Mouse (Mus musculus) limb, embryonic 15.5 days (tissue): ENCODE results near the gene Exoc3l. TPM values are rescaled to one million over a fixed set of nuclear protein-coding genes. Genes with fewer than 3 reads are reported as not detected.

Experiments
- ATAC-seq: fragments of 200-750 bp; cut with Nextera tagmentation; 2 replicates; pipeline ENCODE4 v1.8.0; 2017; ENCODE audit warnings: low read depth, moderate TSS enrichment; ENCODE audit not compliant: insufficient number of reproducible peaks, low FRiP score, low TSS enrichment
- H3K27ac ChIP-seq: fragments of 300-500 bp; sonication (generic); 2 replicates; pipeline ENCODE4 v1.5.1; 2015; ENCODE audit warnings: moderate library complexity, mild to moderate bottlenecking, inconsistent platforms
- H3K27me3 ChIP-seq: fragments of 300-500 bp; sonication (generic); 2 replicates; pipeline ENCODE4 v1.6.1; 2015; ENCODE audit warnings: inconsistent platforms
- H3K36me3 ChIP-seq: fragments of 300-500 bp; sonication (generic); 2 replicates; pipeline ENCODE4 v1.6.1; 2015; ENCODE audit warnings: inconsistent platforms
- H3K4me1 ChIP-seq: fragments of 300-500 bp; sonication (generic); 2 replicates; pipeline ENCODE4 v1.6.1; 2015; ENCODE audit warnings: inconsistent platforms
- H3K4me2 ChIP-seq: fragments of 300-500 bp; sonication (generic); 2 replicates; pipeline ENCODE4 v1.6.1; 2015; ENCODE audit warnings: mild to moderate bottlenecking, inconsistent platforms
- H3K4me3 ChIP-seq: fragments of 300-500 bp; sonication (generic); 2 replicates; pipeline ENCODE4 v1.5.1; 2015; ENCODE audit warnings: mild to moderate bottlenecking, inconsistent platforms
- H3K9ac ChIP-seq: fragments of 300-500 bp; sonication (generic); 2 replicates; pipeline ENCODE4 v1.6.1; 2015; ENCODE audit warnings: inconsistent platforms
- H3K9me3 ChIP-seq: fragments of 300-500 bp; sonication (generic); 2 replicates; pipeline ENCODE4 v1.6.1; 2016; ENCODE audit warnings: inconsistent platforms
- WGBS: fragments of 180-500 bp; shearing (Covaris S2); methylation state at CpG from one replicate; pipeline ENCODE4 v1.1.7; 2015; 5-methylcytosine and 5-hydroxymethylcytosine counted together
- polyA plus RNA-seq: library from polyadenylated mRNA; unstranded; fragments of >200 nt; fragmentation: Nextera tagmentation; extraction: Ambion mirVana; gene quantifications from 2 replicates; pipeline ENCODE4 v1.2.1, GENCODE M21; 2015

The Exoc3l gene
- polyA plus RNA-seq, 1 experiment from 2014 or later = 9.0 TPM

GRCm38 (mm10) chr8:105275387-105275786 lies 20.5 kb downstream of the Exoc3l start:
- WGBS = 5% methylated on average over 11 of the region's 11 CpGs
- peaks cover 94% of the 10 kb centered on the region for H3K27me3 ChIP-seq
- no peaks in the 10 kb centered on the region for H3K9me3 ChIP-seq
- no peak overlapping the region for H3K27ac ChIP-seq
- ATAC-seq = no peak
- peak overlapping the region; percentile 85; the same call in 1 of the 2 replicates for H3K4me2 ChIP-seq
- peak overlapping the region; percentile 44; the same call in 1 of the 2 replicates for H3K4me3 ChIP-seq
- no peaks in the 10 kb centered on the region for H3K36me3 ChIP-seq
- peaks cover 33% of the 10 kb centered on the region for H3K4me1 ChIP-seq
- no peak overlapping the region for H3K9ac ChIP-seq

- Histone ChIP-seq H3K27me3 (peaks cover 95% of the 10 kb centered on the region), H3K36me3 (no peaks in the 10 kb centered on the region), H3K4me1 (peaks cover 39% of the 10 kb centered on the region), H3K27ac (no peak overlapping the region), H3K9ac (0 out of 2 replicates have a peak overlapping the region, but pooled peaks have one; percentile 4), H3K4me3 (peak overlapping the region; percentile 8; the same call in 1 of the 2 replicates), H3K4me2 (0 out of 2 replicates have a peak overlapping the region, but pooled peaks have one; percentile 83), H3K9me3 (no peaks in the 10 kb centered on the region)
- WGBS = 4% methylated on average over 11 of the region's 11 CpGs
- ATAC-seq = no peak
Measured at GRCm38 (mm10) chr8:105270916-105271186, 25.1 kb downstream of the Exoc3l start.

DNA sequence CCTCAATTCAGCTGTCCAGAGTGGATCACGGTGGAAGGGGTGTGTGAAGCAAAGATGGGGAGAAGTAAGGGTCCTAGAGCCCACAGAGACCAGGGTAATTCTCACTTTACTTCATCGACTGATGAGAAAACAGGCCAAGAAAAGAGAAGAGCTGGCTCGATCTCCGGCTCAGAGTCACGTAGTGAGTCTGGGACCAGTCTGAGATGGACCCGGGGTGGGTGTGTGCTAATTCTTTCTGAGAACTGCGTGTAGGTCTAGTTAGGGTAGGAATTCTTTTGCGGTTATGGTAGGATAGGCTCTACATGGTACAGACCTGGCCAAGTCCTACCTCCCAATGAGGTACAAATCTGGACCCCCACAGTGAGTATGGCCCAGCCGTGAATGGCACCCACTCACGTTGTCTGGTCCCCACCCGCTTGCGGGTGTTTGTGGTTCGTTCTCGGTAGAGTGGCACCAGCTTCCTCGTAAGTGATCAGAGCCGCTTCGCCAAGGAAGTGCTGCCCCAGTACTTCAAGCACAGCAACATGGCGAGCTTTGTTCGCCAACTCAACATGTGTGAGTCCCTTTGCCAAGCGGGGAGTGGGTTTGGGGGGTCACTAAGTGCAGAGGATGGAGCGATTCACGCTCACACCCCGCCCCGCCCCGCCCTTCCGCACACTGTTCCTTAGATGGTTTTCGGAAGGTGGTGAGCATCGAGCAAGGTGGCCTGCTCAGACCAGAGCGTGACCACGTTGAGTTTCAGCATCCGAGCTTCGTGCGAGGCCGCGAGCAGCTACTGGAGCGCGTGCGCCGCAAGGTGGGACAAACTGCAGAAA lies 25.6 kb downstream of the Exoc3l start:
- 4% methylated on average over 39 of the region's 39 CpGs for WGBS
- no peak for ATAC-seq
- Histone ChIP-seq H3K4me3 (peak overlapping the region; percentile 43), H3K9me3 (no peaks in the 10 kb centered on the region), H3K4me1 (peaks cover 38% of the 10 kb centered on the region), H3K27ac (no peak overlapping the region), H3K9ac (0 out of 2 replicates have a peak overlapping the region, but pooled peaks have one; percentile 7), H3K4me2 (peak overlapping the region; percentile 83), H3K36me3 (no peaks in the 10 kb centered on the region), H3K27me3 (peaks cover 93% of the 10 kb centered on the region)

DNA sequence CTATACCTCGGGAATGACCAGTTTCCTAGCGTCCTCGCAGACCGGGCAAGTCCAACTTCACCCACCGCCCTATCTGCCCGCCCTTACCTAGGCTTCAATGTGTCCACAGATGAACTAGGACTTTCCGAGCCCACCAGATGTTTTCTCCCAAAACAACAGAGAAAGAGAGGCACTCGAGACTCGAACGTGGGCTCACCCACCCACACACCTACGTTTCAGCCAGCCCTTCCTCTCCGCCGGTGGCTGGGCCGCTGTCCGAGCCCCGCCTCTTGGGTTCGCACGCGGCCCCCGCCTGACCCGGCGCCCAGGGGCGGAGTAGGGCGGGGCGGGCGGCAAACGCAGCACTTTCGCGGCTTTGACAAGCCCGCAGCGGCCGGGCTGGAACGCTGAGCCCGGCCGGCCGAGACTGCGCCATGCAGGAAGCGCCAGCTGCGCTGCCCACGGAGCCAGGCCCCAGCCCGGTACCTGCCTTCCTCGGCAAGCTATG lies 26.4 kb downstream of the Exoc3l start, which contains the start of gene Hsf4:
Hsf4 (plus strand) TSS at position 341 of the 487 bp plus-strand sequence.
- Histone ChIP-seq H3K4me2 (peak within 1 kb of the TSS; percentile 83), H3K4me1 (peaks cover 42% of the 10 kb centered on the region), H3K4me3 (peak within 1 kb of the TSS; percentile 43), H3K9me3 (no peaks in the 10 kb centered on the region), H3K36me3 (no peaks in the 10 kb centered on the region), H3K27ac (no peak within 1 kb of the TSS), H3K9ac (0 out of 2 replicates have a peak within 1 kb of the TSS, but pooled peaks have one; percentile 7), H3K27me3 (peaks cover 85% of the 10 kb centered on the region)
- 1% methylated on average over 42 of the region's 42 CpGs for WGBS
- ATAC-seq = no peak

DNA sequence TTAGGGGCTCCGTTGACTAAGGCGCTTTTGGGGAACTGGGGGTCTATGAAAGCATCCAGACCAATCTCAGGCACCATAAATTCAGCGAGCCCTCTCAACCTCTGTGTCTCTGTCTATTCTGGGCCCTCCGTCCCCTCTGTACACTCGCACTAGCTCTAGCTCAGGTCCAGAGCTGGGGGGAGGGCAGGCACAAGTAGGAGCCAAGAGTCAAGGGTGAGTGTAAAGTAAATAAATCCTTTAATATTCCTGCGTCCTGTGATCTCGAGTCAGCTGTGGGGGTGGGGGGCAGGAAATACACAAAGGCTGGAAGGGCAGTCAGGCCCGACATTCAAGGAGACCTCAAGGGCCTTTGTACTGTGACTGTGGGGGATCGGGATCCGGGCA lies 26.8 kb downstream of the Exoc3l start:
- no peak overlapping the region for H3K27ac ChIP-seq
- 6% methylated on average over 10 of the region's 10 CpGs for WGBS

DNA sequence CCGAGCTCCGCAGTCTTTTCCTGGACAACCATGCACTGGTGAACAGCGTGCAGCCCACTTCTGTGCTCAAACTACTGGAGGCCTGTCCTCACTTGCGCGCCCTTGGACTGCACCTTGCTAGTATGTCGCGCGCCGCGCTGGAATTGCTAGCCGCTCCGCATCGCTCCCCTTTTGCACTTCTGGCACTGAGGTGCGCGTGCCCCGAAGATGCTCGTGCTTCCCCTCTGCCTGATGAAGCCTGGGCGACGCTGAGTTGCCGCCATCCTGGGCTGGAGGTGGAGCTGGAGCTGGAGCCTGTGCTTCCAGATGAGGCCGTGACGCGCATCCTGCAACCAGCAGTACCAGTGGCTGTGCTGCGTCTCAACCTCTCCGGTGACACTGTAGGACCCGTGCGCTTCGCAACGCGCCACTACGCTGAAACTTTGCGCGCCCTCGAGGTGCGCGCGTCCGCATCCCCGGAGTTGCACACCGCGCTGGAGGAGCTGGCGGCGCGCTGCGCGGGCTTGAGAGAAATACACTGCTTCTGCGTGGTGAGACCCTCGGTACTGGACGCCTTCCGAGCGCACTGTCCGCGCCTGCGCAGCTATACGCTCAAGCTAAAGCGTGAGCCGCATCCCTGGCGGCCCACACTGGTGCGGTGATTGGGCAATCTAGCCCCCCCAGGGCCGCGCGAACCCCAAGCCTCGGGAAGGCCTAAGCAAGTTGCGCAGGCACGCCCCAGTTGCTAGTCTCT lies 27.4 kb downstream of the Exoc3l start:
- peaks cover 47% of the 10 kb centered on the region for H3K4me1 ChIP-seq
- no peak overlapping the region for H3K9ac ChIP-seq

More for the DNA sequence above, 26.8 kb downstream of the Exoc3l start:
- no peak for ATAC-seq
- Histone ChIP-seq H3K27me3 (peaks cover 82% of the 10 kb centered on the region), H3K9ac (no peak overlapping the region), H3K4me1 (peaks cover 43% of the 10 kb centered on the region), H3K9me3 (no peaks in the 10 kb centered on the region), H3K4me3 (peak overlapping the region; percentile 43), H3K36me3 (no peaks in the 10 kb centered on the region), H3K4me2 (peak overlapping the region; percentile 83)

GRCm38 (mm10) chr8:105266775-105267174 lies 29.1 kb downstream of the Exoc3l start:
- 36% methylated on average over 13 of the region's 13 CpGs for WGBS
- Histone ChIP-seq H3K36me3 (no peaks in the 10 kb centered on the region), H3K9me3 (no peaks in the 10 kb centered on the region), H3K27me3 (peaks cover 73% of the 10 kb centered on the region), H3K27ac (no peak overlapping the region), H3K4me2 (no peak overlapping the region), H3K4me3 (no peak overlapping the region), H3K4me1 (peaks cover 46% of the 10 kb centered on the region), H3K9ac (no peak overlapping the region)
- no peak for ATAC-seq

More for the DNA sequence above, 27.4 kb downstream of the Exoc3l start:
- Histone ChIP-seq H3K9me3 (no peaks in the 10 kb centered on the region), H3K4me2 (peak overlapping the region; percentile 83), H3K36me3 (no peaks in the 10 kb centered on the region), H3K4me3 (peak overlapping the region; percentile 43), H3K27ac (no peak overlapping the region), H3K27me3 (peaks cover 83% of the 10 kb centered on the region)
- no peak for ATAC-seq
- WGBS = 2% methylated on average over 65 of the region's 65 CpGs

DNA sequence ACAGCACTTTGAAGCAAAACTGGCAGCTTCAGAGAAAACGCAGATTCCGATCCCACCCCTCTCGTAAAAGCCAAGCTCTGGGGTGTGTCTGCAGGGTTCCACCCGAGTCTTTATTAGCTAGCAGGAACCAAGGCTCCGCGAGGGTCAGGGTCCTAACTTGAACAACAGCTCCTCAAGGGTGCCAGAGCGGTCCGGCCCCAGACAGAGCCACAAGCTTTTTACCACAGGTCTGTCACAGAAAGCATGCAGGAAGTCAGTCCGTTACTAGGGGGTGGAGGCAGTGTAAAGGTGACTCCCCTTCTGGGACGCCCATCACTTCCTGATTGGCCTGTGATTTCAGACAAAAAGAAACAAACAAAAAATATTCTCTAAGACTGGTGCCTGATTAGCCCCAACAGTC lies 30.8 kb downstream of the Exoc3l start:
- no peaks in the 10 kb centered on the region for H3K9me3 ChIP-seq
- H3K4me1 ChIP-seq = peaks cover 38% of the 10 kb centered on the region
- peaks cover 72% of the 10 kb centered on the region for H3K27me3 ChIP-seq
- 5% methylated on average over 10 of the region's 10 CpGs for WGBS
- no peak overlapping the region for H3K27ac ChIP-seq
- peak overlapping the region; percentile 68 for H3K4me3 ChIP-seq
- no peaks in the 10 kb centered on the region for H3K36me3 ChIP-seq
- H3K9ac ChIP-seq = no peak overlapping the region
- ATAC-seq = no peak
- H3K4me2 ChIP-seq = peak overlapping the region; percentile 86

- peaks cover 71% of the 10 kb centered on the region for H3K27me3 ChIP-seq
- H3K4me3 ChIP-seq = peak within 1 kb of the TSS; percentile 68
- H3K4me1 ChIP-seq = peaks cover 38% of the 10 kb centered on the region
- WGBS = 2% methylated on average over 54 of the region's 54 CpGs
- H3K9ac ChIP-seq = peak within 1 kb of the TSS; percentile 51
- peak within 1 kb of the TSS; percentile 86 for H3K4me2 ChIP-seq
- no peaks in the 10 kb centered on the region for H3K9me3 ChIP-seq
- H3K27ac ChIP-seq = no peak within 1 kb of the TSS; the same call in 1 of the 2 replicates
- no peaks in the 10 kb centered on the region for H3K36me3 ChIP-seq
- ATAC-seq = no peak
Measured at GRCm38 (mm10) chr8:105264024-105264982, 31.6 kb downstream of the Exoc3l start, which contains the start of the genes Tradd and Fbxl8. Gene Tradd (minus strand): TSS chr8:105264609. Gene Fbxl8 (plus strand): TSS chr8:105264648.

GRCm38 (mm10) chr8:105263244-105263912 lies 32.5 kb downstream of the Exoc3l start:
- no peak for ATAC-seq
- H3K36me3 ChIP-seq = no peaks in the 10 kb centered on the region
- peaks cover 71% of the 10 kb centered on the region for H3K27me3 ChIP-seq
- no peak overlapping the region for H3K27ac ChIP-seq
- H3K9me3 ChIP-seq = no peaks in the 10 kb centered on the region
- H3K4me2 ChIP-seq = peak overlapping the region; percentile 86
- H3K4me1 ChIP-seq = peaks cover 36% of the 10 kb centered on the region
- 39% methylated on average over 16 of the region's 16 CpGs for WGBS
- no peak overlapping the region for H3K9ac ChIP-seq
- peak overlapping the region; percentile 68 for H3K4me3 ChIP-seq
